In the genomic region with DNA sequence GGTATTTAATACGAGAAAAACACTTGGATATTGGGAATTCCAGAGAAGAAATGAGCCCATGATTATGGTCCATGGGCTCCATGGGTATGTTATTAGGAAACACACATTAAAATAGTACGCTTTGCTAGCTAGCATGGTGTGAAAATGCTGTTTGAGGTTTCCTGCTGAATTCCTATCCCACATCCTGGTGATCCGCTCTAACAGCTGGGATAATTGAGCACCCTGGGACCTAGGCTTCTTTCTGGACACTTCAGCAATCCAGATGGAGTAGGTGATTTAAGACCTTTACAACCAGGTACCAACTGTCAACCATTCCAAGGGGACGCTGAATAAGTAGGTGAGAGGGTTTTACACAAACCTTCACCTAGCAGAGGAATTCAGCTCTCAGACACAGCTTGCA, we compare ENCODE assay signal across 23 mouse cellular contexts.
DNase-seq lines count a peak whose midpoint lies in the region; ATAC-seq and TF ChIP-seq lines count a peak whose summit lies in the region.
"Had no signal": no experiment of that assay in that cellular context is flagged by ENCODE, and none has a peak within 500 bp of the region (broad histone marks: within the 10 kb centered on the region; RNA-seq: fewer than 3 reads in every experiment).

No protein-coding gene starts in this region.

- H3K9me3 ChIP-seq in stomach, embryonic 14.5 days (ENCODE audit: control insufficient read depth, low read depth, low read length), result no peaks in the 10 kb centered on the region
- no peaks in the 10 kb centered on the region for H3K9me3 ChIP-seq in stomach, postnatal 0 days (ENCODE audit: control insufficient read depth, low read length)
- no peaks in the 10 kb centered on the region for H3K9me3 ChIP-seq in limb, embryonic 11.5 days (ENCODE audit: control insufficient read depth, low read length)
- H3K9me3 ChIP-seq: embryonic facial prominence, embryonic 12.5 days; embryonic facial prominence, embryonic 15.5 days; forebrain, embryonic 12.5 days; heart, embryonic 10.5 days; hindbrain, embryonic 12.5 days; hindbrain, embryonic 15.5 days had no signal

- H3K4me3 ChIP-seq in stomach, embryonic 14.5 days (ENCODE audit: low read depth, low read length), result no peak overlapping the region
- no peak overlapping the region for H3K4me3 ChIP-seq in stomach, postnatal 0 days (ENCODE audit: low read depth, low read length)
- H3K4me3 ChIP-seq in limb, embryonic 11.5 days (ENCODE audit: low read depth, low read length), result no peak overlapping the region
- no peak overlapping the region for H3K4me3 ChIP-seq in myocyte
- H3K4me3 ChIP-seq: embryonic facial prominence, embryonic 12.5 days; embryonic facial prominence, embryonic 15.5 days; forebrain, embryonic 12.5 days; heart, adult 2 months; heart, embryonic 10.5 days; hindbrain, embryonic 12.5 days; hindbrain, embryonic 15.5 days had no signal

- no peaks in the 10 kb centered on the region for H3K27me3 ChIP-seq in stomach, embryonic 14.5 days (ENCODE audit: control insufficient read depth, insufficient read depth, low read length)
- no peaks in the 10 kb centered on the region for H3K27me3 ChIP-seq in stomach, postnatal 0 days (ENCODE audit: control insufficient read depth, insufficient read depth, low read length)
- H3K27me3 ChIP-seq in limb, embryonic 11.5 days (ENCODE audit: control insufficient read depth, insufficient read depth, low read length), result no peaks in the 10 kb centered on the region
- H3K27me3 ChIP-seq in myocyte (ENCODE audit: control insufficient read depth, insufficient read depth, insufficient read length), result no peaks in the 10 kb centered on the region
- H3K27me3 ChIP-seq: embryonic facial prominence, embryonic 12.5 days; embryonic facial prominence, embryonic 15.5 days; forebrain, embryonic 12.5 days; hindbrain, embryonic 12.5 days; hindbrain, embryonic 15.5 days had no signal

- no peak for TF ChIP-seq CTCF in stomach, postnatal 0 days (IDR thresholded peaks at IDR 0.05; ENCODE audit: low read depth)

- H3K27ac ChIP-seq in stomach, embryonic 14.5 days (ENCODE audit: low read length), result peak overlapping the region; percentile 39; the same call in 1 of the 2 replicates
- H3K27ac ChIP-seq in stomach, postnatal 0 days (replicated peaks), result no peak overlapping the region
- H3K27ac ChIP-seq in limb, embryonic 11.5 days (replicated peaks; ENCODE audit: low read depth, low read length), result no peak overlapping the region
- H3K27ac ChIP-seq: embryonic facial prominence, embryonic 12.5 days; embryonic facial prominence, embryonic 15.5 days; forebrain, embryonic 12.5 days; heart, adult 2 months; heart, embryonic 10.5 days; hindbrain, embryonic 12.5 days; hindbrain, embryonic 15.5 days had no signal

- no peak for DNase-seq in stomach, postnatal 0 days (ENCODE audit: low spot score)
- no peak for DNase-seq in limb, embryonic 11.5 days (ENCODE audit: low spot score)
- no peak for DNase-seq in c-Kit-positive CD71-positive TER-119-positive erythroid progenitor cells, embryonic 14.5 days (ENCODE audit: low spot score)
- DNase-seq in left cerebral cortex, postnatal 36 days (ENCODE audit: low spot score in 2 of 2), result no peak
- DNase-seq: adrenal gland, postnatal 10 days; adrenal gland, postnatal 36 days; cerebellum, adult 11 months; cerebellum, adult 2 months; cerebellum, adult 9-11 months; cerebellum, postnatal 25 days; gastrocnemius, postnatal 10 days; gastrocnemius, postnatal 36 days; heart, adult 2 months had no signal

- intact Hi-C loops in left cerebral cortex, postnatal 36 days (cut with DNase I), result no loop called here

- no peak overlapping the region for H3ac ChIP-seq in myocyte (ENCODE audit: control insufficient read depth, insufficient read length)

- H3K36me3 ChIP-seq in stomach, embryonic 14.5 days (ENCODE audit: control insufficient read depth, insufficient read depth, low read length), result no peaks in the 10 kb centered on the region
- no peaks in the 10 kb centered on the region for H3K36me3 ChIP-seq in stomach, postnatal 0 days (ENCODE audit: control insufficient read depth, insufficient read depth, low read length)
- no peaks in the 10 kb centered on the region for H3K36me3 ChIP-seq in limb, embryonic 11.5 days (ENCODE audit: control insufficient read depth, insufficient read depth, low read length)
- H3K36me3 ChIP-seq in myocyte (ENCODE audit: control insufficient read depth, insufficient read depth), result no peaks in the 10 kb centered on the region
- H3K36me3 ChIP-seq: embryonic facial prominence, embryonic 12.5 days; embryonic facial prominence, embryonic 15.5 days; forebrain, embryonic 12.5 days; heart, embryonic 10.5 days; hindbrain, embryonic 12.5 days; hindbrain, embryonic 15.5 days had no signal

- TF ChIP-seq POLR2A in myocyte (IDR thresholded peaks at IDR 0.05; ENCODE audit: insufficient read length, low read depth), result no peak

- H3K4me2 ChIP-seq in stomach, embryonic 14.5 days (replicated peaks; ENCODE audit: low read depth, low read length), result no peak overlapping the region
- no peak overlapping the region for H3K4me2 ChIP-seq in stomach, postnatal 0 days (replicated peaks; ENCODE audit: low read depth)
- H3K4me2 ChIP-seq in limb, embryonic 11.5 days (ENCODE audit: low read depth, severe bottlenecking), result no peak overlapping the region
- H3K4me2 ChIP-seq in myocyte (ENCODE audit: low read depth), result no peak overlapping the region
- H3K4me2 ChIP-seq: embryonic facial prominence, embryonic 12.5 days; embryonic facial prominence, embryonic 15.5 days; forebrain, embryonic 12.5 days; hindbrain, embryonic 12.5 days; hindbrain, embryonic 15.5 days had no signal

- ATAC-seq in stomach, embryonic 14.5 days (ENCODE audit: insufficient number of reproducible peaks, insufficient read depth, low FRiP score, low read depth), result no peak
- ATAC-seq in stomach, postnatal 0 days (ENCODE audit: low FRiP score, low TSS enrichment), result no peak
- ATAC-seq in limb, embryonic 11.5 days (ENCODE audit: insufficient number of reproducible peaks, low FRiP score, low TSS enrichment, low read depth), result peak; percentile 17; the same call in 1 of the 2 replicates
- ATAC-seq in activated CD4-positive, CD25-positive, alpha-beta regulatory T cell, adult 4 months, result no peak
- ATAC-seq: forebrain, embryonic 16.5 days had no signal

- peaks cover 6% of the 10 kb centered on the region for H3K4me1 ChIP-seq in stomach, embryonic 14.5 days (ENCODE audit: control insufficient read depth, insufficient read depth, low read length)
- no peaks in the 10 kb centered on the region; the same call in 1 of the 2 replicates for H3K4me1 ChIP-seq in stomach, postnatal 0 days (replicated peaks; ENCODE audit: control insufficient read depth, insufficient read depth)
- H3K4me1 ChIP-seq in limb, embryonic 11.5 days (ENCODE audit: control insufficient read depth, insufficient read depth, low read length), result peaks cover 33% of the 10 kb centered on the region

- peaks cover 4% of the 10 kb centered on the region for H3K79me2 ChIP-seq in myocyte (ENCODE audit: control insufficient read depth, insufficient read depth)

- H3K9ac ChIP-seq in stomach, embryonic 14.5 days (replicated peaks; ENCODE audit: low read depth, low read length), result no peak overlapping the region
- H3K9ac ChIP-seq in stomach, postnatal 0 days (ENCODE audit: low read length), result no peak overlapping the region
- H3K9ac ChIP-seq in limb, embryonic 11.5 days (ENCODE audit: low read length), result no peak overlapping the region
- H3K9ac ChIP-seq: embryonic facial prominence, embryonic 12.5 days; embryonic facial prominence, embryonic 15.5 days; forebrain, embryonic 12.5 days; hindbrain, embryonic 12.5 days; hindbrain, embryonic 15.5 days had no signal

- no peak for TF ChIP-seq EP300 in stomach, postnatal 0 days (optimal IDR thresholded peaks at IDR 0.05)

- 82% methylated on average over 4 of the region's 4 CpGs for whole genome bisulfite sequencing in stomach, embryonic 14.5 days
- 82% methylated on average over 4 of the region's 4 CpGs for WGBS in stomach, postnatal 0 days
- 58% methylated on average over 4 of the region's 4 CpGs for WGBS in limb, embryonic 11.5 days

TF ChIP-seq in myocyte, 11 proteins besides CTCF, POLR2A, EP300 and RAD21:
- TF ChIP-seq MYOD1 (IDR thresholded peaks at IDR 0.05; ENCODE audit: control insufficient read depth in 1 of 3, insufficient read length in 2 of 3, low read depth in 2 of 3), result peak in 2 of 3 experiments; percentile 62 to 65
- no peak for TF ChIP-seq POLR2AphosphoS2 (IDR thresholded peaks at IDR 0.05; ENCODE audit: insufficient read length, low read depth)
- no peak for TF ChIP-seq USF1 (IDR thresholded peaks at IDR 0.05; ENCODE audit: low read depth)
- TF ChIP-seq SRF (IDR thresholded peaks at IDR 0.05; ENCODE audit: control insufficient read depth, insufficient read length, low read depth), result no peak
- no peak for TF ChIP-seq MAX (IDR thresholded peaks at IDR 0.05; ENCODE audit: low read depth)
- TF ChIP-seq MYOG (IDR thresholded peaks at IDR 0.05; ENCODE audit: control insufficient read depth in 1 of 3, insufficient read depth in 1 of 3, insufficient read length in 2 of 3, low read depth in 2 of 3), result no peak
- no peak for TF ChIP-seq TCF3 (IDR thresholded peaks at IDR 0.05; ENCODE audit: insufficient read length, low read depth)
- TF ChIP-seq CEBPB (IDR thresholded peaks at IDR 0.05; ENCODE audit: insufficient read depth, poor library complexity, severe bottlenecking), result no peak
TF ChIP-seq in myocyte: peak in this region for 1.
